Mouse (Mus musculus) embryo, embryonic 11.5 days (tissue): Measurements from ENCODE around the gene Lasp1.

Experiments used
- DNase-seq: peaks from one replicate; pipeline ENCODE4 v3.0.0-alpha.2; 2012; ENCODE audit warnings: low read depth, low spot score

The Lasp1 gene

DNA sequence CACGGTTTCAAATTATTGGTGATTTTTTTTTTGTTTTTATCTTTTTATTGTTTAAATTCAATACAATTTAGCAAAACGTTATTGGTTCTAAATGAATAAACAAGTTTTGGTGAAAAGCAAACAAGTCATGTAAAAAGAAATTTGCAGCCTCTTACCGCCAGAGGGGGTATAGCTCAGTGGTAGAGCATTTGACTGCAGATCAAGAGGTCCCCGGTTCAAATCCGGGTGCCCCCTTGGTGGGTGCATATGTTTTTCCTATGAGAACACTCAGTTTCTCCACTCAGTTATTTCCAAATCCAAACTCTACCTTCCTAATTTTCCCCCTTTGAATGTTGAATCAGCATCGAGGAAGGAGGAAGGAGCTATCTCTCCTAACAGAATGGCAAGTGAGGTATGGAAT is 1.9 kb upstream of the Lasp1 start:
- DNase-seq = no peak

DNA sequence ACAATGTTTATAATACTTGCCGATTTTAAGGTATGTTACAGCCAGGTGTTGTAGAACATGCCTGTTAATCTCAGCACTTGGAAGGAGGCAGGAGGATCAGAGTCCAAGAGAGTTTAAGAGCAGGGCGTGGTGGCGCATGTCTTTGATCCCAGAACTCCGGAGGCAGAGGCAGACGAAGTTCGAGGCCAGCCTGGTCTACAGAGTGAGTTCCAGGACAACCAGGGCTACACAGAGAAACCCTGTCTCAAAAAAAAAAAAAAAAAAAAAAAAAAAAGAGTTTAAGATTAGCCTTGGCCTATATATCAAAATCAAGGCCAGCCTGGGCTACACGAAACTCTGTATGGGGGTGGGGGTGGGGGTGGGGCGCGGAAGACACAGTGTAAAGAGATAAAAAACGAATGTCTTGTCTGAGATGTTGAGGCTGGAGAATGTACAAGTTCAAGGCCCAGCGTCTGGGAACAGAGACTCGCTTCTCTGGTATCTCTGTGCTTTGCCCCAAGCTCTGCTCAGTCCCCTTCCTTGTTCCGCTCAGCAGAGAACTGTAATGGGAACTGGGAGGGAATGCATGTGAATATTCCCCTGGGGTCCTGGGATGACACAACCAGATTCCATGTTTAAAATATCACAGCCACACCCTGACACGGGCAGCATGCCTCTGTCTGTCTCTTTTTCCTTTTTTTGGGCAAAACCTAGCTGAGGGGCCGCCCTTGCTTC is 1.3 kb upstream of the Lasp1 start:
- no peak for DNase-seq

DNA sequence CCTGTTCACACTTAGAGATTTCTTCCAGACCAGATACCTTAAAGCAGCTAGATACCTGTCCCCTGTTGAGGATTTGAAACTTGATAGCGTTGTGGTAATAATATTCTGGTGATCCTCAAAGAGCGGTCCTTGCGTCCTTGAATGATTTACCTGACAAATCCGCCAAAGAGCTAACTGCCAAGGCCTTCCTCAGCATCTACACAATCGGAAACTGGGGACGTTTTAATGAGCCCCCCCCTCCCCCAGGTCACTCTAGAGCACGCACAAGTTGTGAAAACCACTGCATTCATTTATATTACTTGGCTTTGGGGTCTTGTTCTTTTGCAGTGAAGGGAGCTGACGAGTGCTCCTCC is 741 bp upstream of the Lasp1 start:
- DNase-seq = no peak

DNA sequence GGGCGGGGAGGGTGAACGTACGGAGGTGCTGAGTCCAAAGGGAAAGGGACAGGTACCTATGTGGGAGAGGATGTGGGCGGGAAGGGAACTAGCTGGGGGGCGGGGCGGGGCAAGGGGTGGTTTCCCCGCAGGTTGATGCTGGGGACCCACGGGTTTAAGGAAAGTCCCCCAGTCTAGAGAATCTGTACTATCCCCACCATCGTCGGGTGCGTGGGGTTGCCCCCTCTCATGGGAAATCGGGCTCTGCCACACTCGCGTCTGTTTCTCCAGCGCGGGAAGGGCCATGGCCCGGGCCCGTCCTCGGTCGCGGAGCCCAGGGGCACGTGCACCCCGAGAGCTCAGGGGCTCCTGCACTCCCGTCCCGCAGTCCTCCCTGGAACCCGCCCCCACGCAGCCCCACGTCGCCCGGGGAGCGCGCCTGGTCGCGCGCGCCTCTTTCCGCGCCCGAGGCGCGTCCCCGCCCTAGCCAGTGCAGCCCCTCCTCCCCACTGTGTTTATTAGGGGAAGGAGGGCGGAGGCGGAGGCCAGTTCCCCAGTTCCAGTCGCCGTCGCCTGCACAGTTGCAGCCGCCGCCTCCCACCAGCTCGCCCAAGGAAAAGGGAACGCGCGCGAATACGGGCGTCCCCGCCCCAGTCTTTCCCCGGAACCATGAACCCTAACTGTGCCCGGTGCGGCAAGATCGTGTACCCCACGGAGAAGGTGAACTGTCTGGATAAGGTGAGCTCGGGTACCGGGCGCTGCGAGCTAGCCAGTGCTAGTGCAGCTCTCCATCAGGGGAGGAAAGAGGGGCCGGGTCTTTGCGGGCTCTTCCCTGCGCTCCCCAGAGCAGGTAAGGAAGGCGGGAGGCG is 570 bp downstream of the Lasp1 start:
- peak; percentile 65 for DNase-seq

GRCm38 (mm10) chr11:97799994-97800690 is 1.3 kb downstream of the Lasp1 start:
- DNase-seq = no peak

GRCm38 (mm10) chr11:97800691-97801408 is 2.0 kb downstream of the Lasp1 start:
- no peak for DNase-seq

DNA sequence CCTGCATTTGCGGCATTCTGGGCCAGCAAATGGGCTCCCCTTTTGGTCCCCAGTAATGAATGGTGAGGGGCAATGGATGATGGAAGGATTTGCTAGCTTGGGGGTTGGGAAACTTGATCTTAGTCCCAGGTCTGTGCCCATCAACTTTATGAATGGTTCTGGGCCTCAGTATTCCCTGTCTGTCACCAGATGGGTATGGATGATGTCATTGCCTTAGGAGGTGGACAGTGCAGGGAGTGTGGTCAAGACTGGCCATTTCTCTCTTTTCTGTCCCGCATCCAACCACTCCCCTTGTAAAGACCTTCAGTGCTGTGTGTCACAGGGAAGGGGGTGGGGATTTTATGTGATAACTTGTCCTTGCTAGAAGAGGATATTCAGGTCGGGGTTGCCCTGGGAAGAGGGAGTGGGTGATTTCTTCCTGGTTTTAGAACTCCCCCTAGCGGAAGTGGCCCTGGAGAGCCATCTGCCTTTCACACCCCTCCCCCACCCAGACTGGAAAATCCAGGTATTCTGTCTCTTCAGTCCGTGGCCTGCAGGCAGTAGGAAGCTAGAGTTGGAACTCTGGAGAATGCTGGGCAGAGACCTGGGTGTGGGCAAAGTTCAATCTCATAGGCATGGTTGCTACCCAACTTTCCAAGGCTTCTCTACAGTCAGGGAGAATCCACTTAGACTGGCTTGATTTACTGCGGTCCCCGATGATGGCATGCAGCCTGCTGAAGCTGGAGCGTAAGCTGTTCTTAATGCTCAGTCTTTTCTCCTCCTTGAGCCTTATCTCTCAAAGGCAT is 2.8 kb downstream of the Lasp1 start:
- no peak for DNase-seq

GRCm38 (mm10) chr11:97802194-97802470 is 3.3 kb downstream of the Lasp1 start:
- DNase-seq = no peak

- DNase-seq = no peak
These were observed 3.7 kb downstream of the Lasp1 start for GRCm38 (mm10) chr11:97802495-97802894.

- no peak for DNase-seq
These were observed 5.0 kb downstream of the Lasp1 start for GRCm38 (mm10) chr11:97803847-97804246.

DNA sequence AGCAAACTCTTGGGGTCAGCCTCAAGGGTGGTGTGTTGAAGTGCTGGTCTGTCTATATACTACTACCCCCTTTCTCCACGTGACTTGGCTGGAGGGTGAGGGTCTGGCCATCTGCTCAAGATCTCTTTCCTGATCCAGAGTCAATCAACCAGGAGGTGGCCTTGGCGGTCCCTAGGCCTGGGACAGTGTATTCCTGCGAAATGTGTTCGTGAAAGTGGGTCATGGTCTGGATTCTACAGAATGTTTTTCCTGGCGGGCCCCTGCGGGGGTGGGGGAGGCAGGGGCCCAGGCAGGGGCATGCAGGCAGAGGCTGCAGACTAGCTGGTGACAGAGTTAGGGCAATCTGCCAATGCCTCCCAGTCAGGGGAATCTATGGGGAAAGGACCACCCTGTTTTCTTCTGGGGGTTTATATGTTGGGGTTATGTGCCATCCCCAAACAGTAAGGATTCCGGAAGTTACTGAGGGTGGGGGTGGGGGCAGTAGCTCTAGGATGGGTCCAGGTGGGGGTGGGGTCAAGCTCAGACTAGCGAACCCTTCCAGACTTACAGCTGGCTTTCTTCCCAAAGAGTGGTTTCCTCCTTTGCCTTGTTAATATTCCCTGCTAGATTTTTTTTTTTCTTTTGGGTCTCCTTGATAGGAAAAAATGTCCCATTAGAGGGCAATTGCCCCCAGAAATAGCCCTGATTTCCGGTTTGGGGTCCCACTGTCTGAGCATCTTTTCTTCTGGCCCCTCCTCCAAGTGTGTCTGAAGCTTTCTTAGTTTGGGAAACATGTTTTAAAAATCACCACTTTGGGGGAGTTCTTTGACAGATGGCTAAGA is 6.3 kb downstream of the Lasp1 start:
- DNase-seq = no peak

- no peak for DNase-seq
These were observed 7.1 kb downstream of the Lasp1 start for GRCm38 (mm10) chr11:97805662-97806612.

- DNase-seq = no peak
These were observed 7.8 kb downstream of the Lasp1 start for GRCm38 (mm10) chr11:97806613-97806964.

GRCm38 (mm10) chr11:97807626-97808025 is 8.8 kb downstream of the Lasp1 start:
- no peak for DNase-seq

- DNase-seq = no peak
These were observed 9.3 kb downstream of the Lasp1 start for GRCm38 (mm10) chr11:97808093-97808492.

- DNase-seq = no peak
These were observed 9.9 kb downstream of the Lasp1 start for GRCm38 (mm10) chr11:97808621-97809234.

DNA sequence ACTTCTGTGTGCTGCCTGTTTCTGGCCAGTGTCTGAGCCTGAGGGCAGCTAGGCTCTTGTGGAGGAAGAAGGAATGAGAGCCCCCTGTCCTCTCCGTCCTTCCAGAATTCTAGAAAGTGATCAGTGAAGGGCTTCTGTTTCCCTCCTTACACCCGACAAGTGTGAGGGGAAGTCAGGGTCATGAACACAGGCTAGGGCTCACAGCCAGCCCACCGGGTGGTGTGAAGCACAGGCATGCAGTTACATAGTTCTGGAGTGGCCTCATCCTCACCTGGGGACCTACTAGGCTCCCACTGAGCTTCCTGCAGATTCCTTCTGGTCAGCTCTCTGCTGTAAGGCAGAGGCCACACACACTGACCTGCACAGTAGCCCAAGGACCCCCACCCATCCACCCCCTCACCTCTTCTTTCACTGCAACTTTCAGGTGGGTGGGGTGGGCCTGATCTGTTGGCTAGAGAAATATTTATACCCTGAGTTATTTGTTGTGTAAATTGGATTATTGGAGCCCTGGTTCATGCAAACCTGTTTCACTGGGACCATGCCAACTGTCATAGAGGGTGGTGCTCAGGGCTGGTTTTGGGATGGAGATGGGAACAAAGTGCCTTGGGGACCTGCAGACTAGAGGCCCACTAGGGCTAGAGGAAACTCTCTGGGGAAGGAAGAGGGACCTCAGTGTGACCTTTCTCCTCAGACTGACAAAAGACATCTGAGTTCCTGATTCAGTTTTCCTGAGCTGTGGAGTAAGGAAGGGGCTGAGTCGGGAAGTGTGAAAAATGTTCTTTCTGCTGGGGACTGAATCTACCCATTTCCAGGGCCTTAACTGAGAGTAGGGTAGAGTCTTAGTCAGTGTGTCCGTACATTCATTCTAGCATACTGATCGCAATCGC is 10.7 kb downstream of the Lasp1 start:
- no peak for DNase-seq

DNA sequence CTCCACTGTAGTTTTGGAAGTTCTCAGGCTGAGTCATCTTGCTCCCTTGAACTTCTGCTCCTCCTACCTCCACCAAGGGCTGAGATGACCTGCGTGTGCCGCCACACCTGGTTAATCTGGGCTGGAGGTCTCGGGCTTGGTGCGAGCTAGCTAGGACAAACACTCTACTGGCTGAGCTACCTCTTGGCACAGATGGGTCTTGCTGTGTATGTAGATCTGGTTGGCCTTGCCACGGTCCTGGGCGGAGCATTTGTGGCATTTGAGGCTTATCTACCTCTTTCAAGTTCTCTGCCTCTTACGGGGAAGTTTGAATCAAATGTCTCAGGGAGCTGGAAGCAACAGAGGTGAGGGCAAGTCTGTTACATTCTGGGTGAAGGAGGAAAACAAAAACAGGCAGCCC is 11.6 kb downstream of the Lasp1 start:
- no peak for DNase-seq
